Mouse (Mus musculus) stomach, embryonic 15.5 days (tissue): ENCODE results near the gene Ttc39b. TPM values are rescaled to one million over a fixed set of nuclear protein-coding genes. Genes with fewer than 3 reads are reported as not detected.
"Not testable (repeated sequence)": the region's sequence is repeated elsewhere in the genome, so short reads cannot be mapped to it uniquely, and the experiment has no call there.

Experiments
- ATAC-seq: fragments of 200-750 bp; cut with Nextera tagmentation; 2 replicates; pipeline ENCODE4 v1.8.0; 2017; ENCODE audit warnings: low read depth, moderate number of reproducible peaks, moderate TSS enrichment; ENCODE audit not compliant: insufficient read depth, low FRiP score
- H3K27ac ChIP-seq: fragments of 300-500 bp; sonication (generic); 2 replicates; pipeline ENCODE4 v1.5.1; 2015; ENCODE audit warnings: mild to moderate bottlenecking, inconsistent platforms
- H3K27me3 ChIP-seq: fragments of 300-500 bp; sonication (generic); replicated peaks from 2 replicates; pipeline ENCODE4 v1.6.1; 2015; ENCODE audit warnings: inconsistent platforms
- H3K36me3 ChIP-seq: fragments of 300-500 bp; sonication (generic); 2 replicates; pipeline ENCODE4 v1.6.1; 2015; ENCODE audit warnings: inconsistent platforms
- H3K4me1 ChIP-seq: fragments of 300-500 bp; sonication (generic); 2 replicates; pipeline ENCODE4 v1.6.1; 2015; ENCODE audit warnings: inconsistent platforms
- H3K4me2 ChIP-seq: fragments of 300-500 bp; sonication (generic); 2 replicates; pipeline ENCODE4 v1.6.1; 2015; ENCODE audit warnings: mild to moderate bottlenecking, inconsistent platforms
- H3K4me3 ChIP-seq: fragments of 300-500 bp; sonication (generic); replicated peaks from 2 replicates; pipeline ENCODE4 v1.5.1; 2015; ENCODE audit warnings: inconsistent platforms
- H3K9ac ChIP-seq: fragments of 300-500 bp; sonication (generic); 2 replicates; pipeline ENCODE4 v1.6.1; 2015; ENCODE audit warnings: inconsistent platforms
- H3K9me3 ChIP-seq: fragments of 300-500 bp; sonication (generic); 2 replicates; pipeline ENCODE4 v1.6.1; 2016; ENCODE audit warnings: inconsistent platforms
- WGBS: fragments of 180-500 bp; shearing (Covaris S2); methylation state at CpG from one replicate; pipeline ENCODE4 v1.1.7; 2015; 5-methylcytosine and 5-hydroxymethylcytosine counted together
- polyA plus RNA-seq: library from polyadenylated mRNA; unstranded; fragments of >200 nt; fragmentation: Nextera tagmentation; extraction: Ambion mirVana; gene quantifications from 2 replicates; pipeline ENCODE4 v1.2.1, GENCODE M21; 2015

Gene Ttc39b
- polyA plus RNA-seq, 1 experiment from 2014 or later: 3.3 TPM

- no peak overlapping the region for H3K4me3 ChIP-seq
- H3K27me3 ChIP-seq: no peaks in the 10 kb centered on the region
- H3K4me2 ChIP-seq: no peak overlapping the region
- no peak overlapping the region for H3K27ac ChIP-seq
- no peak for ATAC-seq
- H3K4me1 ChIP-seq: no peaks in the 10 kb centered on the region
- WGBS: 64% methylated on average over 5 of the region's 5 CpGs
- H3K9me3 ChIP-seq: no peaks in the 10 kb centered on the region
- H3K9ac ChIP-seq: no peak overlapping the region
- no peaks in the 10 kb centered on the region for H3K36me3 ChIP-seq
Observed at GRCm38 (mm10) chr4:83241630-83242029, 82.4 kb downstream of the Ttc39b start.

- Histone ChIP-seq H3K4me2 (no peak overlapping the region), H3K36me3 (no peaks in the 10 kb centered on the region), H3K27ac (no peak overlapping the region), H3K4me1 (peaks cover 3% of the 10 kb centered on the region; the same call in 1 of the 2 replicates), H3K27me3 (no peaks in the 10 kb centered on the region), H3K9ac (no peak overlapping the region), H3K4me3 (no peak overlapping the region), H3K9me3 (no peaks in the 10 kb centered on the region)
- ATAC-seq: no peak
- WGBS: 58% methylated on average over 5 of the region's 5 CpGs
Observed at GRCm38 (mm10) chr4:83237656-83238055, 86.4 kb downstream of the Ttc39b start.

DNA sequence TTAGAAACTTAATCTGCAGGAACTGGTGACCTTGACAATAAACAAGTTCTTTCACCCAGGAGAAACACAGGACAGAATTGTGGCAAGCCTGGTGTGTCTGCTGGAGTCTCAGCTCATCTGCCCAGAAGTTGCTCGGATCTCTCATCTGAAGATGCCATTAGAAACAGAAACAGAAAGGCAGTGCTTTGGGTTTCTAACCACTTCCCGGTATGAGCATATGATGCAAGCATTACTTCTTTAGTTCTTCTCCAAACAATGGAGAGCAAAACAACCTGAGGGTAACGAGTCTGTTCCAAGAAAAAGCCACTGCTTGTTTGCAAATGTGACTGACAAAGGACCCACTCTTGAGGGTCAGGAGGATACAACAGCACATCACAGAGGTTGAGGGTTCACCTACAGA lies 88.8 kb downstream of the Ttc39b start:
- not testable (repeated sequence) for H3K4me2 ChIP-seq, H3K4me3 ChIP-seq, H3K36me3 ChIP-seq, H3K27ac ChIP-seq, H3K9me3 ChIP-seq, ATAC-seq, H3K4me1 ChIP-seq, H3K9ac ChIP-seq, H3K27me3 ChIP-seq
- WGBS: 71% methylated on average over 2 of the region's 3 CpGs

GRCm38 (mm10) chr4:83234739-83235138 lies 89.3 kb downstream of the Ttc39b start:
- WGBS: 73% methylated on average over 11 of the region's 11 CpGs
- no peaks in the 10 kb centered on the region for H3K27me3 ChIP-seq

DNA sequence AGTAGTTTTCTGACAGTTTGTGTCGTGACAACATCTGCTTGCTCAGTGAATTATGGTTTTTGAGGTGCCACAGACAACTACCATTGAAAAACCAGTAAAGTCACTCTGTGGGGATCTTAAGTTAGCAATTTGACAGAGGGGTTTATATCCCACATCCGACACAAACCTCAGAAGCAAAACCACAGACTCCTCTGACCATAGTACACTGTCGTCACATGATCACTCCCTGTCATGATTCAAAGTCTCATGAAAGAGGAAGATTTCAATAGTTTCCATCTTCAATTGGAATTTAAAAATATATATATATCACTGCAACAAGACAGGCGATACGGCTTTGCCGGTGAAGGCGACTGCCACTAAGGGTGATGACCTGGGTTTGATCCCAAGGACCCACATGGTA lies 89.9 kb downstream of the Ttc39b start:
- H3K9me3 ChIP-seq: no peaks in the 10 kb centered on the region
- H3K4me3 ChIP-seq: no peak overlapping the region
- H3K27me3 ChIP-seq: no peaks in the 10 kb centered on the region
- H3K9ac ChIP-seq: no peak overlapping the region
- no peak overlapping the region for H3K27ac ChIP-seq
- no peak overlapping the region for H3K4me2 ChIP-seq
- H3K4me1 ChIP-seq: peaks cover 5% of the 10 kb centered on the region; the same call in 1 of the 2 replicates
- H3K36me3 ChIP-seq: no peaks in the 10 kb centered on the region
- no peak for ATAC-seq
- WGBS: 90% methylated on average over 7 of the region's 7 CpGs

More at GRCm38 (mm10) chr4:83234739-83235138, 89.3 kb downstream of the Ttc39b start:
- no peak overlapping the region for H3K9ac ChIP-seq
- peaks cover 3% of the 10 kb centered on the region; the same call in 1 of the 2 replicates for H3K4me1 ChIP-seq
- ATAC-seq: no peak
- no peak overlapping the region for H3K4me2 ChIP-seq
- H3K4me3 ChIP-seq: no peak overlapping the region
- no peaks in the 10 kb centered on the region for H3K36me3 ChIP-seq
- H3K9me3 ChIP-seq: no peaks in the 10 kb centered on the region
- H3K27ac ChIP-seq: no peak overlapping the region

GRCm38 (mm10) chr4:83233181-83234123 lies 90.6 kb downstream of the Ttc39b start:
- Histone ChIP-seq H3K4me2 (peak overlapping the region; percentile 5; the same call in 1 of the 2 replicates), H3K27me3 (no peaks in the 10 kb centered on the region), H3K36me3 (no peaks in the 10 kb centered on the region), H3K27ac (no peak overlapping the region), H3K4me3 (no peak overlapping the region), H3K9ac (no peak overlapping the region), H3K9me3 (no peaks in the 10 kb centered on the region), H3K4me1 (peaks cover 8% of the 10 kb centered on the region; the same call in 1 of the 2 replicates)
- 68% methylated on average over 22 of the region's 22 CpGs for whole genome bisulfite sequencing
- peak; percentile 31; the same call in 1 of the 2 replicates for ATAC-seq

DNA sequence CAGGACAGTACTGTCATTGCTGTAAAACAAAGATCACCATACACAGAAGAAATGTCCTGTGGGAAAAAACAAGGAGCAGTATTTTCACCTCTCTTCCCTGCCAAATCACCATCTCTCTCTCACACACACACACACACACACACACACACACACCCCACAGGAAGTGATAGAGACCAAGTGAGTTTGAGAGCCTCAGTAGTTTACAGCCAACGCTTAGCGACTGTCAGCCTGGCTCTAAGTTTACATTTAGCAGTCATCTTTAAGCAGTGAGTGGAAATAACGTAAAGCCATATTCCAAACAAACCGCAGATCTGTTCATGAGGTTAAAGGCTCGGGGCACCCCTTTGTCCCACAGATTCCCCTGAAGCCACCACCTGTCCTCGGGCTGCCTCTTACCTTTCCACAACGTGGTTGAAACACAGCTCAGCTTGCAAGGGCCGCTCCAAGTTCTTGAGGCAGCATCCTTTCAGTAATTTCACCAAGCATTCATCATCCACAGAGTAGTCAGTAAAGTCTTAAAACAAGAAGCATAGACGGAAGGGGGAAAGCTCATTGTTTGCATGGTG lies 91.7 kb downstream of the Ttc39b start:
- no peaks in the 10 kb centered on the region for H3K27me3 ChIP-seq
- WGBS: 35% methylated on average over 9 of the region's 9 CpGs
- H3K9ac ChIP-seq: no peak overlapping the region
- peak overlapping the region; percentile 5; the same call in 1 of the 2 replicates for H3K4me2 ChIP-seq
- H3K4me3 ChIP-seq: no peak overlapping the region
- peaks cover 8% of the 10 kb centered on the region; the same call in 1 of the 2 replicates for H3K4me1 ChIP-seq
- no peaks in the 10 kb centered on the region for H3K36me3 ChIP-seq
- no peaks in the 10 kb centered on the region for H3K9me3 ChIP-seq
- H3K27ac ChIP-seq: no peak overlapping the region
- no peak for ATAC-seq

DNA sequence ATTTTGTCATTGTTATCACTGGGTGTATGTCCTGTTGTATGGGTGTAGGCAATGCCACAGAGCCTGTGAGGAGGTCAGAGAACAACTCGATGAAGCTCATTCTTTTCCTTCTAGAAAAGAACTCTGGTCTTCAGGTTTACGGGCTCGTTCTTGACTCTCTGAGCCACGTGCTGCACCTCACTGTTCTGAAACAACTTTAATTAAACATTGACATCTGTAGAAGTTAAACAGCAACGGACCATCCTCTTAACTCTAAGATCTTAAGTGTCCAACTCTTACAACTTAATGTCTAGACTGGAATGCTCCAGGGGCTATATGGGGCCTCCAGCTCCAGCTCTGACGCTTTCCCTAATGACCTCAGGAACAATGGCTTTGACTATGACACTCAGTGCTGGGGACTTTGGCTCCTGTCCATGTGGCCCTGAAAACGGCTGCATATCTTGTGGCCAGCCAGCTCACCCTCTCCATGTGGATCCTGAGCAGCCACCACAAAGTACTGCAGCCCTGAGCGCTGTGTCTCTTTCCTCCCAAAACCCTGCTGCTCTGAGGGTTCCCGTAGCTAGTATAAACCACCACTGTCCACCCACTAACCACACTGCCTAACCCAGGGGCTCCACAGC lies 95.3 kb downstream of the Ttc39b start:
- ATAC-seq: no peak

DNA sequence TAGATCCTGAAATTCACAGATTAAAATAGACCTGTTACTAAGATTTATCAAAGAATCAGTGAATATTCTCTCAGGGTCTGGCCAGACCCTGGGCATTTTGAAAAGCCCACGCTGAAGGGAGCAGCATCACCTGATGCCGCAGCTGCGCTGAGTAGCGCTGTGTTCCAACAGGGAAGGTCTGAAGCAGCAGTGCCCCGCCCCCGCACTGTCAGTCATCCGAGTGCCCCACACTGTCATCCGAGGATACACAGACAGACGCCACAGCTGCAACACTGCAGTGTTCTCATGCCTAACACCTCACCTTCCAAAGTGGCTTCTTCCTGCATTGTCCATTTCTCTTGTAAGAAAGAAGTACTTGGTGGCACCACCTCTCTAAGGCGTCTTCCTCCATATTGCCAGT lies 96.0 kb downstream of the Ttc39b start:
- H3K27me3 ChIP-seq: no peaks in the 10 kb centered on the region
- no peaks in the 10 kb centered on the region for H3K9me3 ChIP-seq
- no peak overlapping the region for H3K4me3 ChIP-seq
- H3K4me2 ChIP-seq: no peak overlapping the region
- H3K4me1 ChIP-seq: 0 out of 2 replicates have a peak, but pooled peaks cover 5% of the 10 kb centered on the region
- no peak for ATAC-seq
- H3K9ac ChIP-seq: no peak overlapping the region
- H3K27ac ChIP-seq: no peak overlapping the region
- 76% methylated on average over 10 of the region's 10 CpGs for WGBS
- no peaks in the 10 kb centered on the region for H3K36me3 ChIP-seq

More for the DNA sequence above, 95.3 kb downstream of the Ttc39b start:
- 69% methylated on average over 9 of the region's 9 CpGs for WGBS
- Histone ChIP-seq H3K36me3 (no peaks in the 10 kb centered on the region), H3K4me3 (no peak overlapping the region), H3K4me2 (no peak overlapping the region), H3K27me3 (no peaks in the 10 kb centered on the region), H3K9me3 (no peaks in the 10 kb centered on the region), H3K27ac (no peak overlapping the region), H3K9ac (no peak overlapping the region), H3K4me1 (peaks cover 8% of the 10 kb centered on the region; the same call in 1 of the 2 replicates)

DNA sequence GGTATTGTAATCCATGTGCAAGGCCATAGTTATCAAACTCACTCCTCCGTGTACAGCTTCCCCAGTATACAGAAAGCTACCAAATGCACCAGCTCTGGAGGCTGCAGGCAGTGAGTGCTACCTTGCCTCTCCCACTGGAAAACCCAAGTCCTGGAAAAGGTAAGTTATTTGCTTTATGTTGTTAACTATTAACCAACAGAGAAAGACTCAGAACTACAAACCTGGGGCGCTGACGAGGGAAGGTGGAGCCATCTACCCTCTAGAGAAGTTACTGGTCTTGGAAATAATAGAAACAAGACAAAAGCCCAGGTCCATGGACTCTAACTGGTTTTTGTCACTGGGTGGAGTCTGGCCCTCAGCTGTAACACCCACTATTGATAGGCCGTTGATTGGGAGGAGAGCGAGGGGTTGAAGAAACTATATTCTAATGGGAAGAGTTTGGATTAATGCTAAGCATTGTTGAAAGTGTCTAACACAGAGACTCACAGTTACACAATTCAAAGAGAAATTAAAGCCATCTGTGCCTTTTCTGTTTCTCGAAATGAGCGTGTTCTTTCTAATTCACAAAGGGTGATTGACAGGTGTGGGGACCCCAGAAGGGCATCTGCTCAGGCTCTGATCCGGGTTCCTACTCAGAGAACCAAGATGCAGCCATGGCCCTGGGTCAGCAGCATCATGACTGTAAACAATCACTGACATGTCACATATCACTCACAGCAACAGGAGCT lies 98.3 kb downstream of the Ttc39b start:
- H3K4me3 ChIP-seq: no peak overlapping the region
- ATAC-seq: peak; percentile 66
- no peak overlapping the region for H3K27ac ChIP-seq
- H3K27me3 ChIP-seq: no peaks in the 10 kb centered on the region
- no peak overlapping the region for H3K4me2 ChIP-seq
- H3K9ac ChIP-seq: no peak overlapping the region
- H3K4me1 ChIP-seq: 0 out of 2 replicates have a peak, but pooled peaks cover 5% of the 10 kb centered on the region
- no peaks in the 10 kb centered on the region for H3K9me3 ChIP-seq
- no peaks in the 10 kb centered on the region for H3K36me3 ChIP-seq
- 68% methylated on average over 8 of the region's 8 CpGs for WGBS

- Histone ChIP-seq H3K4me3 (no peak overlapping the region), H3K27me3 (no peaks in the 10 kb centered on the region), H3K9ac (no peak overlapping the region), H3K27ac (no peak overlapping the region), H3K4me2 (no peak overlapping the region), H3K36me3 (no peaks in the 10 kb centered on the region), H3K4me1 (0 out of 2 replicates have a peak, but pooled peaks cover 5% of the 10 kb centered on the region), H3K9me3 (no peaks in the 10 kb centered on the region)
- WGBS: 45% methylated on average over 5 of the region's 5 CpGs
- no peak for ATAC-seq
Observed at GRCm38 (mm10) chr4:83224242-83224641, 99.8 kb downstream of the Ttc39b start.
